Mouse (Mus musculus) olfactory bulb, adult 2 months (tissue): ENCODE measurements at regions not wholly inside any gene's neighbourhood (a gene's known extent, or its start where the extent isn't known, plus 50 kb on each side); places are given as distances from the start of the nearest gene placed in this dataset.

ENCODE experiments used
- CTCF ChIP-seq: fragments of 200-500 bp; IDR thresholded peaks from 2 replicates; pipeline ENCODE4 v1.5.1; 2012; ENCODE audit warnings: low read depth, mild to moderate bottlenecking, low read length, moderate library complexity; ENCODE audit not compliant: insufficient read depth
- POLR2A ChIP-seq: fragments of 200-500 bp; IDR thresholded peaks from 2 replicates; pipeline ENCODE4 v1.6.1; 2012; ENCODE audit warnings: mild to moderate bottlenecking, low read depth, low read length, moderate library complexity; ENCODE audit not compliant: insufficient read depth

DNA sequence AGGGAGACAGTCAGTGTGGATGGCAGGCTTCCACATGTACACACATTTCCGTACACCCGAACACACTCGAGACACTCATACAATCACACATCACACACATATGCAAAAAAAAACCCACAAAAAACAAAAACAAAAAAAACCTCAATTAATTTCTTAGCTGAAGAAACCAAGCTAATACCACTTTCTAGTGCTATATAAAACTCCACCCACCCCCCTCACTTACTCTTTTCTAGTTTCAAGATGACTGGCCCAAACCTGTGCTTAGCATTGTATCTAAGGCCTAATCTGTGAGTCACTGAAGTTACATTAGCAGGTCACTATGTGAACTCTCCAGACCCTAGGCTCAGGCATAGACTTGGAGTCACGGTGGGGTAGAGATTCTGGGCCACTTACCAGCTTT lies 293.6 kb downstream of the Lnpk start:
- TF ChIP-seq CTCF (no peak), POLR2A (no peak)
